Mouse (Mus musculus) lung, embryonic 14.5 days (tissue): ENCODE data around the gene Agtrap. TPM values are rescaled to one million over a fixed set of nuclear protein-coding genes. Genes with fewer than 3 reads are reported as not detected.

Source experiments
- ATAC-seq: fragments of 200-750 bp; cut with Nextera tagmentation; 2 replicates; pipeline ENCODE4 v1.8.0; 2017; ENCODE audit warnings: mild to moderate bottlenecking, moderate TSS enrichment, moderate library complexity; ENCODE audit not compliant: insufficient read depth
- DNase-seq: peaks from one replicate; pipeline ENCODE4 v3.0.0-alpha.2; 2015
- H3K27ac ChIP-seq: fragments of 300-500 bp; sonication (generic); 2 replicates; pipeline ENCODE4 v1.5.1; 2014; ENCODE audit warnings: low read depth, mild to moderate bottlenecking, moderate library complexity
- H3K27me3 ChIP-seq: fragments of 300-500 bp; sonication (generic); 2 replicates; pipeline ENCODE4 v1.6.1; 2014; ENCODE audit warnings: low read length, control low read depth; ENCODE audit not compliant: insufficient read depth
- H3K36me3 ChIP-seq: fragments of 300-500 bp; sonication (generic); 2 replicates; pipeline ENCODE4 v1.6.1; 2014; ENCODE audit warnings: control low read depth; ENCODE audit not compliant: insufficient read depth
- H3K4me1 ChIP-seq: fragments of 300-500 bp; sonication (generic); 2 replicates; pipeline ENCODE4 v1.6.1; 2014; ENCODE audit warnings: antibody characterized with exemption, control low read depth; ENCODE audit not compliant: insufficient read depth
- H3K4me2 ChIP-seq: fragments of 300-500 bp; sonication (generic); 2 replicates; pipeline ENCODE4 v1.6.1; 2014; ENCODE audit warnings: mild to moderate bottlenecking
- H3K4me3 ChIP-seq: fragments of 300-500 bp; sonication (generic); 2 replicates; pipeline ENCODE4 v1.5.1; 2014; ENCODE audit warnings: low read depth, low read length
- H3K9ac ChIP-seq: fragments of 300-500 bp; sonication (generic); 2 replicates; pipeline ENCODE4 v1.6.1; 2014
- H3K9me3 ChIP-seq: fragments of 300-500 bp; sonication (generic); 2 replicates; pipeline ENCODE4 v1.6.1; 2016; ENCODE audit warnings: low read depth, low read length, control low read depth
- CTCF ChIP-seq: IDR thresholded peaks from 2 replicates; pipeline ENCODE4 v1.5.1; 2016; ENCODE audit warnings: antibody characterized with exemption, low read depth
- WGBS: fragments of 180-500 bp; shearing (Covaris S2); extraction: QIAGEN DNeasy Blood & Tissue Kit; methylation state at CpG from one replicate; pipeline ENCODE4 v1.1.7; 2014; 5-methylcytosine and 5-hydroxymethylcytosine counted together
- polyA plus RNA-seq: library from polyadenylated mRNA; unstranded; fragments of >200 nt; fragmentation: Nextera tagmentation; extraction: Ambion mirVana; gene quantifications from 2 replicates; pipeline ENCODE4 v1.2.1, GENCODE M21; 2014

Agtrap gene
- polyA plus RNA-seq, 1 experiment from 2014 or later: 14.2 TPM

GRCm38 (mm10) chr4:148033858-148034410 lies 53.9 kb downstream of the Agtrap start:
- Histone ChIP-seq H3K9ac (no peak overlapping the region), H3K9me3 (no peaks in the 10 kb centered on the region), H3K4me2 (no peak overlapping the region), H3K36me3 (peaks cover 20% of the 10 kb centered on the region; the same call in 1 of the 2 replicates), H3K4me1 (no peaks in the 10 kb centered on the region), H3K27ac (no peak overlapping the region), H3K4me3 (no peak overlapping the region), H3K27me3 (no peaks in the 10 kb centered on the region)
- DNase-seq (no peak), ATAC-seq (no peak)
- WGBS: 87% methylated on average over 7 of the region's 7 CpGs
- TF ChIP-seq CTCF: no peak

GRCm38 (mm10) chr4:148030506-148030905 lies 57.3 kb downstream of the Agtrap start:
- no peak overlapping the region for H3K27ac ChIP-seq
- ATAC-seq: no peak
- H3K9ac ChIP-seq: no peak overlapping the region
- 86% methylated on average over 5 of the region's 5 CpGs for WGBS
- no peaks in the 10 kb centered on the region for H3K9me3 ChIP-seq
- no peaks in the 10 kb centered on the region for H3K4me1 ChIP-seq
- TF ChIP-seq CTCF: no peak
- no peak for DNase-seq
- peaks cover 43% of the 10 kb centered on the region; the same call in 1 of the 2 replicates for H3K36me3 ChIP-seq
- H3K4me2 ChIP-seq: no peak overlapping the region
- H3K4me3 ChIP-seq: no peak overlapping the region
- no peaks in the 10 kb centered on the region for H3K27me3 ChIP-seq

- H3K4me3 ChIP-seq: no peak overlapping the region
- H3K4me2 ChIP-seq: no peak overlapping the region
- DNase-seq: no peak
- peaks cover 51% of the 10 kb centered on the region; the same call in 1 of the 2 replicates for H3K36me3 ChIP-seq
- no peaks in the 10 kb centered on the region for H3K9me3 ChIP-seq
- H3K27me3 ChIP-seq: no peaks in the 10 kb centered on the region
- H3K9ac ChIP-seq: no peak overlapping the region
- ATAC-seq: no peak
- no peak for TF ChIP-seq CTCF
- no peaks in the 10 kb centered on the region for H3K4me1 ChIP-seq
- 89% methylated on average over 7 of the region's 7 CpGs for whole genome bisulfite sequencing
- H3K27ac ChIP-seq: no peak overlapping the region
Observed at GRCm38 (mm10) chr4:148029297-148029696, 58.5 kb downstream of the Agtrap start.

Other genes with a start within 250 kb of the Agtrap start
- gene Zfp933, start 239.7 kb downstream of the Agtrap start, polyA plus RNA-seq: 4.5 and 6.6 TPM in 2 replicates
- gene Miip, start 219.2 kb downstream of the Agtrap start, polyA plus RNA-seq: 32.7 and 39.1 TPM in 2 replicates
- 9.5 and 11.5 TPM in 2 replicates for gene Fv1, start 219.1 kb downstream of the Agtrap start, polyA plus RNA-seq
- gene Mfn2, start 183.3 kb downstream of the Agtrap start, polyA plus RNA-seq: 31.7 and 32.6 TPM in 2 replicates
- 40.0 and 42.4 TPM in 2 replicates for gene Plod1, start 151.3 kb downstream of the Agtrap start, polyA plus RNA-seq
- 20.2 and 22.5 TPM in 2 replicates for gene 2510039O18Rik, start 147.1 kb downstream of the Agtrap start, polyA plus RNA-seq
- gene Nppb, start 102.2 kb downstream of the Agtrap start, polyA plus RNA-seq: not detected in 2 replicates
- 17.4 TPM in 1 of 2 replicates, not detected in the other for gene Nppa, start 87.3 kb downstream of the Agtrap start, polyA plus RNA-seq
- 3.6 and 4.2 TPM in 2 replicates for gene Clcn6, start 49.2 kb downstream of the Agtrap start, polyA plus RNA-seq
- 18.7 and 20.4 TPM in 2 replicates for gene Mthfr, start 49.0 kb downstream of the Agtrap start, polyA plus RNA-seq
- gene Mad2l2, start 42.4 kb upstream of the Agtrap start, polyA plus RNA-seq: 60.2 and 61.1 TPM in 2 replicates
- not detected in 2 replicates for gene Draxin, start 42.7 kb upstream of the Agtrap start, polyA plus RNA-seq
- gene Fbxo6, start 64.1 kb upstream of the Agtrap start, polyA plus RNA-seq: 10.8 and 12.3 TPM in 2 replicates
- 9.3 and 11.0 TPM in 2 replicates for gene Fbxo44, start 72.5 kb upstream of the Agtrap start, polyA plus RNA-seq
- 0.72 and 1.1 TPM in 2 replicates for gene Fbxo2, start 72.6 kb upstream of the Agtrap start, polyA plus RNA-seq
- gene Disp3, start 199.9 kb upstream of the Agtrap start, polyA plus RNA-seq: 0.18 TPM in 2 replicates